Mouse (Mus musculus): ENCODE data around the gene Mapkapk2.
A peak's percentile ranks its signal among the peaks of the same experiment; 100 is the strongest.

GRCm38 (mm10) chr1:131097700-131098094 is at the start of gene Mapkapk2:
- TF ChIP-seq CTCF (IDR thresholded peaks at IDR 0.05; ENCODE audit: borderline replicate concordance, insufficient read depth, low read depth, low read length) = no peak
- peak; percentile 64 for TF ChIP-seq POLR2A (IDR thresholded peaks at IDR 0.05; ENCODE audit: borderline replicate concordance, insufficient read depth, low read length)
